Mouse (Mus musculus) hindbrain, postnatal 0 days (tissue): ENCODE data around the gene Rfx7. TPM values are rescaled to one million over a fixed set of nuclear protein-coding genes. Genes with fewer than 3 reads are reported as not detected.

Source experiments
- ATAC-seq: fragments of 200-750 bp; cut with Nextera tagmentation; 2 replicates; pipeline ENCODE4 v1.8.0; 2017; ENCODE audit warnings: mild to moderate bottlenecking, moderate TSS enrichment, moderate library complexity
- DNase-seq: peaks from one replicate; pipeline ENCODE4 v3.0.0-alpha.2; 2015; ENCODE audit warnings: low spot score
- H3K27ac ChIP-seq: fragments of 300-500 bp; sonication (generic); 2 replicates; pipeline ENCODE4 v1.5.1; 2014; ENCODE audit warnings: mild to moderate bottlenecking
- H3K27me3 ChIP-seq: fragments of 300-500 bp; sonication (generic); 2 replicates; pipeline ENCODE4 v1.6.1; 2014; ENCODE audit warnings: low read length, mixed read lengths; ENCODE audit not compliant: insufficient read depth
- H3K36me3 ChIP-seq: fragments of 300-500 bp; sonication (generic); 2 replicates; pipeline ENCODE4 v1.6.1; 2014; ENCODE audit warnings: low read length, mixed read lengths; ENCODE audit not compliant: insufficient read depth
- H3K4me1 ChIP-seq: fragments of 300-500 bp; sonication (generic); 2 replicates; pipeline ENCODE4 v1.6.1; 2014; ENCODE audit warnings: antibody characterized with exemption, low read length, mixed read lengths; ENCODE audit not compliant: insufficient read depth
- H3K4me2 ChIP-seq: fragments of 300-500 bp; sonication (generic); 2 replicates; pipeline ENCODE4 v1.6.1; 2014; ENCODE audit warnings: low read depth, mild to moderate bottlenecking, low read length, moderate library complexity, mixed read lengths
- H3K4me3 ChIP-seq: fragments of 300-500 bp; sonication (generic); 2 replicates; pipeline ENCODE4 v1.5.1; 2014; ENCODE audit warnings: low read length
- H3K9ac ChIP-seq: fragments of 300-500 bp; sonication (generic); replicated peaks from 2 replicates; pipeline ENCODE4 v1.6.1; 2014; ENCODE audit warnings: mild to moderate bottlenecking, low read length, moderate library complexity, mixed read lengths
- H3K9me3 ChIP-seq: fragments of 300-500 bp; sonication (generic); 2 replicates; pipeline ENCODE4 v1.6.1; 2016; ENCODE audit warnings: low read length, mixed read lengths
- CTCF ChIP-seq: IDR thresholded peaks from 2 replicates; pipeline ENCODE4 v1.5.1; 2016; ENCODE audit warnings: antibody characterized with exemption, control low read depth, low read depth
- WGBS: fragments of 180-500 bp; shearing (Covaris S2); extraction: QIAGEN DNeasy Blood & Tissue Kit; methylation state at CpG from one replicate; pipeline ENCODE4 v1.1.7; 2014; 5-methylcytosine and 5-hydroxymethylcytosine counted together
- polyA plus RNA-seq: library from polyadenylated mRNA; unstranded; fragments of >200 nt; fragmentation: Nextera tagmentation; extraction: Ambion mirVana; gene quantifications from 2 replicates; pipeline ENCODE4 v1.2.1, GENCODE M21; 2015
- total RNA-seq: library from RNA; depleted of rRNA; stranded (reverse); fragments of >200 nt; gene quantifications from 2 replicates; pipeline ENCODE4 v1.2.3, GENCODE M21; 2014; rRNA removed

Rfx7 gene
- total RNA-seq = 33.4 and 35.2 TPM in 2 replicates
- 11.9 and 12.5 TPM in 2 replicates for polyA plus RNA-seq

DNA sequence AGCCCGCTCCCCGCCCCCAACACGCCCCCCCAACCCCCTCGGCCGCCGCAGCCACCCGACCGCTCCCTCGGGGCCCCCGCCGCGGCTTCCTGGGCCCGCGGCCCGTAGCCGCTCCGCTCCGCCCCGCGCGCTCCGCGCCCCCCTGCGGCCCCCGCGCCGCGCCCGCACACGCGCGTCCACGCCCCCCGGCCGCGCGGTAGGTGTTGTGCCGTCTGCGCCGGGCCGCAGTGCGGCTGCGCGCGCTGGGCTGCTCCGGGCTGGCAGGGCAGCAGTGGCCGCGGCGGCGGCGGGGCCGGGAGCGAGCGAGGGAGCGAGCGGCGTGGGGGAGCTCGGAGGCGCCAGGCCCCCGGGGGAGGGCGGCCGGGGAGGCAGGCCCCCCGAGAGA is at the start of gene Rfx7:
Gene Rfx7, plus strand, starts transcription at position 245 of the 385 bp plus-strand sequence.
- ATAC-seq = peak; percentile 85
- H3K9ac ChIP-seq = peak within 1 kb of the TSS; percentile 95

DNA sequence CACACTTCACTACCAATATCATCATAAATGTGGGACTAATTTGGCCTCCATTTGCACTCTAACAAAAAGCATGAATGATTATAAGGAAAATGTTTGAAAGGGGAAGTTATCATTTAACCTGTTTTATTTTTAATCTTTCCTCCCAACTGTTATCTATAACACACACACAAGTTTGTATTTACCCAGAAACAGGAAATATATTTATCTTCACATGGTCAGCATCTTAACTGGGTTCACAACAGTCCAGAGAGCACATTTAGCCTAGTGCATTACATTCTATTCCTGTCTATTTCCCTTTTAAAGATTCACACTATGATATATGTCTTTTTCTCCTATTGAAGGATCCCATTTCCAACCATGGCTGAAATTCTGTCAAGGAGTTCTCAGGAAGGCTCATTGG is 43.5 kb upstream of the Rfx7 start:
- no peak for DNase-seq
- Histone ChIP-seq H3K9ac (no peak overlapping the region), H3K4me1 (no peaks in the 10 kb centered on the region), H3K9me3 (no peaks in the 10 kb centered on the region), H3K36me3 (no peaks in the 10 kb centered on the region; the same call in 1 of the 2 replicates), H3K27me3 (no peaks in the 10 kb centered on the region), H3K4me3 (no peak overlapping the region), H3K27ac (no peak overlapping the region), H3K4me2 (no peak overlapping the region)
- no peak for TF ChIP-seq CTCF
- ATAC-seq = no peak

More for the DNA sequence above, at the start of gene Rfx7:
- Histone ChIP-seq H3K4me1 (no peaks in the 10 kb centered on the region), H3K4me3 (peak within 1 kb of the TSS; percentile 93), H3K27ac (peak within 1 kb of the TSS; percentile 100), H3K4me2 (peak within 1 kb of the TSS; percentile 60), H3K9me3 (no peaks in the 10 kb centered on the region), H3K27me3 (no peaks in the 10 kb centered on the region), H3K36me3 (no peaks in the 10 kb centered on the region)
- no peak for TF ChIP-seq CTCF
- DNase-seq = peak; percentile 95
- WGBS = 2% methylated on average over 47 of the region's 63 CpGs

DNA sequence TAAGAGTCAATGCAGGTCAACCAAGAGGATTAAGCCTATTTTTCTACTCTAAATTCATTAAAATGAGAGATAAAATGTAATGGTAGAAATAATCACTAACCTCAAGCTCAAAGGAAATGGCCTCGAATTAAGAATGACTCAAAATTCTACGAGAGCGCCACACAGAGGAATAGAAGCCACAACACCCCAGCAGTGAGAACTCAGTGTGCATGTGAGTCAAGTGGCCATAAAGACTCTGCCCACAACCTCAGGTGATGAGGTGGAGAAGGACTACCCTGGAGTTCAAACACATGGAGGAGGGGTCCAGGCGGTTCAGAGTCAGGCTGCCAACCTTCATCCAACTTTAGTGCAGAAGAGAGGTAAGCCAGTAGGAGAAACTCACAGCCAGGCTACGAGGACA is 42.9 kb upstream of the Rfx7 start:
- no peak for DNase-seq
- 98% methylated on average over 5 of the region's 5 CpGs for WGBS
- Histone ChIP-seq H3K27ac (no peak overlapping the region), H3K4me3 (no peak overlapping the region), H3K36me3 (no peaks in the 10 kb centered on the region; the same call in 1 of the 2 replicates), H3K27me3 (no peaks in the 10 kb centered on the region), H3K9ac (no peak overlapping the region), H3K9me3 (no peaks in the 10 kb centered on the region), H3K4me2 (no peak overlapping the region), H3K4me1 (no peaks in the 10 kb centered on the region)
- TF ChIP-seq CTCF = no peak
- no peak for ATAC-seq

DNA sequence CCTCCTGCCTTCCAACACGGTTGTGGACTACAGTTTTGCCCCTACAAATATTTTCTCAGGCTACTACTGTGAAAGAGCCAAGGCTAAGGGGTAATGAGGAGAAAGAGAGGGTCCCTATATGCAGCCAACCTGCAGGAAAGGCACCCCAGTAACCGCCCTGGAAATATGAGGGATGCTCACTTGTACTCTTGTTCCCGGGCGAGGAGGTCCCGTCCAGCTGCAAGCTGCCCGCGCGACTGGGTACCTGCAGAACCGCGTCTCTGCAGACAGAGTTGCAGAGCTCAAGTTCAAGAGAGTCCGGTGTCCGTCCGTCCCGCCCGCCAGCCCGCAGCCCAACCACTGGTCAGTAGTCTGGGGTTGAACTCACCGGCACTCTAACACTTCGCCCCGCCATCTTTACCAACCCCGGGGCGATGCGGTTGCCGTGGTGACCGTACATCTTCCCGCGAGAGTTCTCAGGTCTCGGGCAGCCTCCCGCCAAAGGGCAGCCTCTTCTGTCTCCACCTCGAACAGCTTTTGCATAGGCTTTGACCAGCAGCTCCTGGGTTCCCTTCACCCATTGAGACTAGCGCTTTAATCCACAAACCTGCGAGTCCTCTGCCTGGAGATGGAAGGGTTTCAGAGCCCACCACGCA is 40.4 kb upstream of the Rfx7 start:
- ATAC-seq = peak; percentile 97
- Histone ChIP-seq H3K4me3 (peak overlapping the region; percentile 70), H3K36me3 (no peaks in the 10 kb centered on the region), H3K9me3 (no peaks in the 10 kb centered on the region), H3K27me3 (no peaks in the 10 kb centered on the region), H3K4me1 (no peaks in the 10 kb centered on the region), H3K4me2 (peak overlapping the region; percentile 74), H3K27ac (peak overlapping the region; percentile 87), H3K9ac (peak overlapping the region; percentile 65)
- TF ChIP-seq CTCF = no peak
- DNase-seq = peak; percentile 94
- under 1% methylated on average over 32 of the region's 32 CpGs for WGBS

DNA sequence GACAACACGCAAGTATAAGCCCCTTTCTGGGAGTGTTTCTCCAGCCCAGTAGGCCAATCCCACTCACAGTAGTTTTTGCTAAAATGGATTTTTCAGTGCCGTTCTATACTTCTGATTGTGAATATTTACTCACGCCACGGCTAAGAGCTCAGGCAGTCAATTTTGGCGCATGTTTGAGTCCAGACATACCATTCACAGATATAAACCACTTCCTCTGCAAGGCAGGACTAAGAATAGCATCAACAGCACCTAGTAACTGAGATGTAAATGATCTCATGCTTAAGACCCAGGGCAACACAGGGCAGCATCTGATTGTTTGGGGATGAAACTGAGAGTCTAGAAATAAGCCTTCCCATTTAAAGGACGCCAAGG is 39.9 kb upstream of the Rfx7 start, which contains the start of gene Tex9:
Gene Tex9, minus strand, starts transcription at position 19 of the 372 bp plus-strand sequence.
- H3K36me3 ChIP-seq = no peaks in the 10 kb centered on the region
- no peaks in the 10 kb centered on the region for H3K27me3 ChIP-seq
- ATAC-seq = peak; percentile 34
- peak within 1 kb of the TSS; percentile 87 for H3K27ac ChIP-seq
- peak within 1 kb of the TSS; percentile 70 for H3K4me3 ChIP-seq
- no peaks in the 10 kb centered on the region for H3K4me1 ChIP-seq
- peak within 1 kb of the TSS; percentile 65 for H3K9ac ChIP-seq
- no peak for TF ChIP-seq CTCF
- no peaks in the 10 kb centered on the region for H3K9me3 ChIP-seq
- WGBS = 7% methylated on average over 6 of the region's 6 CpGs
- no peak for DNase-seq
- H3K4me2 ChIP-seq = peak within 1 kb of the TSS; percentile 74

DNA sequence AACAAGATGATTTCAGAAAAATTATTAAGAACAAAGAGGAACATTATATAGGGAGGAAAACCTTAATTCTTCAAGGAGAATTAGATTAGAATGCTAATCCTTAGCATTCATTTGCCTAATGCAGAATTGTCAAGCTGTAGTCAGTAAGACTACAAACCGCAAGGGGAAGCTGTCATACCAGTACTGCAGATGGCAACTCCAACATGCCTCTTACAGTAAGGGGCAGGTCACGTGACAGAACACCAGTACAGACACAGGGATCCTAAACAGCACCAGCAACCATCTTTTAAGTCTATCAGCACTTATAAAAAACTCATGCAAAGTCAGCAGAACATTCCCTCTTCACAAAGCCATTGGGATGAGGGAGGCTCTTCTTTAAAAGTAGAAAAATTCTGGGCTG is 38.6 kb upstream of the Rfx7 start:
- no peaks in the 10 kb centered on the region for H3K27me3 ChIP-seq
- H3K36me3 ChIP-seq = no peaks in the 10 kb centered on the region
- no peaks in the 10 kb centered on the region; the same call in 1 of the 2 replicates for H3K4me1 ChIP-seq
- WGBS = 84% methylated on average over 2 of the region's 2 CpGs
- H3K9me3 ChIP-seq = no peaks in the 10 kb centered on the region
- no peak for TF ChIP-seq CTCF
- no peak overlapping the region for H3K9ac ChIP-seq
- ATAC-seq (no peak), DNase-seq (no peak)
- H3K4me3 ChIP-seq = no peak overlapping the region
- H3K4me2 ChIP-seq = no peak overlapping the region
- H3K27ac ChIP-seq = no peak overlapping the region

DNA sequence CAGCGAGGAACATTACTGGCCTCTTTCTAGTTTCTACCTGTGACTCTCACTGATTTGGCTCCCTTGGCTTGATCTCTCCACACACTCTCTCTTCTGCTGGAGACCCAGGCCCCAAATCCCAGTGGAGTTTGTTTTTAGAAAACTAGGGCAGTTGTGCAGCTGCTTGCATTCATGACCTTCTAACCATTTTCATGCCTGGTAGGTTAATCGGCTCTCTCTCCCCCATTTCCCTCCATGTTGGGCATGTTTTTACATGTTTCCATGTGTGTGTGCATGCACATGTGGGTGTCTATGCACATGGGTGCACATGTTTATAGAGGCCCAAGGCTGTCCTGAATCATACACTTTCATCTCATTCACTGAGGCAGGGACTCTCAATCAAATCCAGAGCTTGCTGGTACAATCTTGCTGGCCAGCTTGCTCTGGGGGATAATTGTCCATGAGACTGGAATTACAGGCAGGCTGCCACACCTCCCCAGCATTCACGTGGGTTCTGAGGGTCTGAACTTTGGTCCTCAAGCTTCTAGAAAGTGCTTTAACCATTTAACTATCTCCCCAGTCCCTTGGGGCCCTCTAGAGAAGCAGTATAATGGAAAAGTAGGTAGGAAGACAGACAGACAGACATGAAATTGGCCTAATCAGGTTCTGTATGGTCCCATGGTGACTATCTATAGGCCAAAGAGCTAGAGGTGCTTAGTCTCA is 37.9 kb upstream of the Rfx7 start:
- H3K4me1 ChIP-seq = no peaks in the 10 kb centered on the region; the same call in 1 of the 2 replicates
- 86% methylated on average over 3 of the region's 3 CpGs for WGBS
- DNase-seq (no peak), ATAC-seq (no peak)
- H3K9me3 ChIP-seq = no peaks in the 10 kb centered on the region
- H3K36me3 ChIP-seq = no peaks in the 10 kb centered on the region
- no peak overlapping the region for H3K4me2 ChIP-seq
- TF ChIP-seq CTCF = no peak
- no peak overlapping the region for H3K27ac ChIP-seq
- H3K4me3 ChIP-seq = no peak overlapping the region
- no peaks in the 10 kb centered on the region for H3K27me3 ChIP-seq
- H3K9ac ChIP-seq = no peak overlapping the region
